Mouse (Mus musculus): ENCODE results near the gene Ctsw. TPM values are rescaled to one million over a fixed set of nuclear protein-coding genes. Genes with fewer than 3 reads are reported as not detected.

Gene Ctsw
- polyA plus RNA-seq, 1 experiment: 2.2 TPM

DNA sequence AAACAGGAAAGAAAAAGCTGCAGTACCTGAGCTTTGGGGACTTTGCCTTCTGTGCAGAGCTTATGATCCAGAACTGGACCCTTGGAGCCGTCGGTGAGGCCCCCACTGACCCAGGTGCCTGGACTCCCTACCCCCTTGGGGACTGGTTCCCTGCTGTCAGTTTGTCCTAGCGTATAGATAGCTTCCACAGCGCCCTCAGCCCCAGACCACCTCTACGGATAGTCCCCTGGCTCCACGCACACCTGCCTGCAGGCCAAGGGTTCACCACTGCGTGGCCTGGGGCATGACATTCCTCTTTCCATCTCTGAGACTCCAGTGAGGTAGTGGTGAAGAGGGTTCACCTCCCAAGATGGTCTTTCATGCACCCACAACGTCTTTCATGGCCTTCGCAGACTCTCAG, 5.1 kb downstream of the Ctsw start:
- DNase-seq (ENCODE audit: low read depth): no peak

DNA sequence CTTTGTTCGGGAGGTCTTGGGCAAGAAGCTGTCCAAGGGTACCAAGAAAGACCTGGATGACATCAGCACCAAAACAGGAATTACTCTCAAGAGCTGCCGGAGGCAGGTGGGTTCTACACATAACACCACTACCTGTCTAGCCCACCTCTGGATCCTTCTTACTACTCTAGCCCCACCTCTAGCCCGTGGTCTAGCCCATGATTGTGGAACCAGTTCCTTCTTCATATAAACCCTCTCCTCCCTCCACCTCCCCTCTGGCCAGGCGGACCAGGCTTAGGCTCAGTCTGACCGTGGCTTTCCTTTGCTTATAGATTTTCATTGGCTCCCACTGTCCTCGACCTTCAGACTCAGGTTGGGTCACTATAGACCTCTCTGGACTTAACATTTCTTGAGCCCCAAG, 6.9 kb downstream of the Ctsw start:
- DNase-seq (ENCODE audit: low read depth): no peak

DNA sequence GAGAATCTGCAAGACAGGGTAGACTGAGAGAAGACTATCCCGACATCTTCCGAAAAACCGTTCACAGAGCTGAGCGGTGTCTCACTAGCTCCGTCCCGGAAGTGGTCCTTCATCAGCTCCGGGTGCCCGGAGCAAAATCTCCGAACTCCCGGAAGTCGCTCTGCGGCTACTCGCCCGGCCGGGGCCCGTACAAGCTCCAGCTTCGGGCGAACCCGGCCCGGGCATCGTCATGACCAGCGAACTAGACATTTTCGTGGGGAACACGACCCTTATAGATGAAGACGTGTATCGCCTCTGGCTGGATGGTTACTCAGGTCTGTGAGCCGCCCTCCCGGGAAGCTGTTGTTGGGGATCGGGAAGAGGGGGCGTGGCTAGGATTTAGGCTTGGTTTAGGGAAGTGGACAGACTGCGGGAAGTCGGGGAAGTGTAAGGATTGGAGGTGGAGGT, 7.8 kb downstream of the Ctsw start, which contains the start of gene Fibp:
Gene Fibp (plus strand): TSS at position 151 of the 447 bp plus-strand sequence.
- no peak for DNase-seq (ENCODE audit: low read depth)

DNA sequence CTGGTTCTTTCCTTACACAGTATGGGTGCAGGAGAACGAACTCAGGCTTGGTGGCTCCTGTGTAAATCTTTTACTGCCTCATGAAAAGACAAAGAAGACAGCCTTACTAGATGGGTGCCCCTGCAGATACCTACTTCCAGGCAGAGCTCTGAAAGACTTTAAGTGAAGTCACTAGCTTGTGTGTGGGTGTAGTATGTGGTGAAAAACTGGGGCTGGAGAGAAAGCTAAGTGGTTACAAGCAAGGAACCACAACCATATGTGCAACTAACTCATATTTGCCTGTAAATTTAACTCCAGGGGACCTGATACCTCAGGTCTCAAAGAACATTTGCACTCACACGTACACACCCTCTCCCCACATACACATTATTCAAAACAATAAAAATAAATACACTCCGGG, 8.4 kb downstream of the Ctsw start:
- no peak for DNase-seq (ENCODE audit: low read depth)

DNA sequence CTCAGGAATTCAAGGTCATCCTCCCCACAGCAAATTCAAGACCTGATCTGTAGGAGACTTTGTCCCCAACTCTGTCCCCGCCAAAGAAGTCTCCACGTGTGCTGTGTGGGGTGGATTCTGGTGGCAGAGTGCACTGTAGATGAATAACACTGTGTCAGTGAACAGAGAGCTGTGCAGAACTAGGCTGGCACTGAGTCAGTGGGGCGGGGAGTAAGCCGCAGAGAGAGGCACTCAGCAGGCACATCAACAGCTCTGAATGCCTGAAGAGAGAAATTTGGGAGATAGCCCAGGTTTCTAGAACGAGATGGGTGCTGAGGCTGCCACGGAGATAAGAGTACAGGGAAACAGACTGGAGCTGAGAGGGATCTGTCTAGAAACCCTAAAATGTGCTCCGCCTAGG, 9.3 kb downstream of the Ctsw start:
- no peak for DNase-seq (ENCODE audit: low read depth)

DNA sequence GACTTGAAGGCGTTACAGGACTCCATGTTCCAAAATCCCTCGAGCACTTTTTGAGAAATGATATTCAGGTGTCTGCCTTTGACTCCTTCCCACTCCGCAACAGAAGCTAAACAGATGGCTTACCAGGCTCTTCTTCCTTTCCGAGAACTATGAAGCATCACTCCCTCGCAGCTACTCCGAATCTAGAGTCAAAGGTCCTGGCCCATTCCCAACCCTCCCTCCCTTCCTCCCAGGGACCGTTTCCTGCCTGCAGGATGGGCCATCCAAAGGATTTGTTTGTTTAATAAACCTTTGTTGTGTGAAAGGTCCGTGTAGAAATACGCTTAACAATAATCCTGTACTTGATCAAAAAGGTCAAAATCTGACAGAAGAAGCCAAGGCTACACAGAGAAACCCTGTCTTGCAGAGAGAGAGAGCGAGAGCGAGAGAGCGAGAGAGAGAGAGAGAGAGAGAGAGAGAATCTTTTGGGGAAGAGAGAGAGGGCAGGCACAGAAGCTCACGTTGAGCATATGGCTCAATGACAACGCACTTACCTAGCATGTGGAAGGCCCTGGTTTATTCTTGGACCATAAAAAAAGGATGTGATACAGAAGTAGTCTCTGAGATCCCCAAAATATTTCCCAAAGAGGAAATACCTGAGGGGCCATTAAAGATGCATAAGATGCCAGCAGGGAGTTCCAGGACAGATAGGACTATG, 10.4 kb downstream of the Ctsw start, which contains the start of gene Ccdc85b:
Gene Ccdc85b (minus strand): TSS at position 149 of the 697 bp plus-strand sequence.
- DNase-seq (ENCODE audit: low read depth): no peak

DNA sequence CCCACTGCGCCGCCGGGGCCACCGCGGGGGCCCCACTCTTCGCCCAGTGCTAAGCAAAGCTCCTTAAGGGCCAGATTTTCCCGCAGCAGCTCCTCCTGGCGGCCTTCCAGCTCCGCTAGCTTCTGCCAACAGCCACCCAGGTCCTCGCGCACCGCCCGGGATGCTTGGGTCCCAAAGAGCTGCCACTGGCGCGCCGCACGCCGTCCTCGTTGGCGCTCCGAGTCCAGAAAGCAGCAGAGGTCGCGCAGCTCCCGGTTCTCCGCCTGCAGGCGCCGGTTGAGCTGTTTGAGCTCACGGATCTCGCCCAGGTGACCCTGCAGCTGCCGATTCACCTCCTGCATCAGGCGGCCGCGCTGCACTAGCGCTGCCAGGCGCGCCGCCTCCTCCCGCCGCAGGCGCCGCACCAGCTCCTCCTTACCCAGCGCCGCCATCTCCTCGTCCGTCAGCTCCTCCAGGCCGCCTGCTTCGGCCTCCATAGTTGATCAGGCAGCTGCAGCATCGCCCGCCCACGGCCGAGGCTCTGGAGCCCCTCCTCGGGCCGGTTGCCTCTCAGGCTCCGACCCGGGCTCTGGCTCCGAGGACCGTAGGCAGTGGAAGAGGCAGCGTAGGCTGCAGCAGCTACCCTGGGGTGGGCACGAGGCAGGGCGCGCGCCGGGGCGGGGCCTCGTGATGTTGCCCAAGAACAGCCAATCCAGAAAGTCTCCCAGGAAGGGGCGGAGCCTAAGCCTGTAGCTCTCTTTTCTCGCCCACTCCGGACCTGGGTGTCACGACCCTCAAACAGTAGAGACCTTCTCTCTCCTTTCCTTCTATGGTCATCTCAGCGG, 11.2 kb downstream of the Ctsw start:
- no peak for DNase-seq (ENCODE audit: low read depth)

DNA sequence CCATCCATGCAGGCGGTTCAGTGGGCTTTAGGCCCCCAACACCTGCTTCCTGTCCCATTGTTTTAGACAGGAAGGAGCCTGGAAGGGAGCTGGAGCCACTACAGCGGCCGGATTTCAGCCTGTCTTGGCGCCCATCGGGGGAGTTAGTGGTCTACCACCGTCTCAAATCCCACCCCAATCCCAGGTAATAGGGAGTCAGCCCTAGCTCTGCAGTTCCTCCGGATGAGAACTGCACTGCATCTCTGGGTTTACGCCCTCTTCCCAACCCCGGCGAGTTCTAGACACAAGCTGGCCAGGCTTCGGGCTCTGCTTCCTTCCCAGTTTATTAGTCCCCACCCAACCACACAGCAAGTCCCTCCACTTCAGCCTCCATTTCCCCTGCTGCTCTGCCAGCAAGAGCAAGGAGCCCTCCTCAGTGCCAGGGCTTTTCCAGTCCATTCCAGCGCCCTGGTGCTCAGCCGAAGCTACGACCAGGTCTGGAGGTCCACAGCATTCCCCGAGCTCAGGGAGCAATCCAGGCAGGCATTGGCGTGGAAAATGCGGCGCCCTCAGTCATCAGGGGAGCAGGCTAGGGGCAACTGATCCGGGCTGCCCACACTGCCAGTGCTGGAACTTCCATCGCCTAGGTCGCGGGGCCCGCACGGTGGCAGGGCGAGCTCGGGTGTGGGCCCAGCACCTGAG, 11.9 kb downstream of the Ctsw start:
- DNase-seq (ENCODE audit: low read depth): no peak

DNA sequence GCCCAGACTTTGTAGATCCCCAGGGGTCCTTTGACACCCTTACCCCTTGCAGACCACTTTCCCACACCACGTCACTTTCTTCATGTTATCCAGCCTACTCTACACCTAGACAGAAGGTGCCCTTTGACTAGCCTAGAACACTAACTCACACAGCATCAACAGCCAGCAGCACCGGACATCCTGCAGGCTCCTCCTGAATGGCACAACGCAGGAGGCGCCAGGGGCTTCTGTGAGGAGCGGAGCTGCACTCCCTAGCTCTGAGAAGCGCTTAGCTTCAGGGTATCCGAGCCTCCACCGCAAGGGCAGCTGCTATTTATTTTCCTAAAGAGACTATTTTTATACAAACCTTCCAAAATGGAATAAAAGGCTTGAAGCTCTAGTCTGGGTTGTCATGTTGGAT, 12.7 kb downstream of the Ctsw start:
- DNase-seq (ENCODE audit: low read depth): no peak

DNA sequence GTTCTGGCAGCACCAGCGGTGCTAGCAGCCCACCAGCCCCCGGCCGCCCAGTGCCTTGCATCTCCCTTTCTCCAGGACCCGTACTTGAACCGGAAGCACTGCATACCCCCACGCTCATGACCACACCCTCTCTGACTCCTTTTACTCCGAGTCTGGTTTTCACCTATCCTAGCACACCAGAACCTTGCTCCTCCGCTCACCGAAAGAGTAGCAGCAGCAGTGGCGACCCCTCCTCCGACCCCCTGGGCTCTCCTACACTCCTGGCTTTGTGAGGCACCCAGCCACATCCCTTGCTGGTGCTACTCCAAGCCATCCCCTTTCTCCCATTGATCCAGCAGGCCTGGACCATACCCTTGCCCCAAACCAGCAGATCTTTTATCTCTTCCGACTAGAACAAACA, 13.3 kb downstream of the Ctsw start:
- no peak for DNase-seq (ENCODE audit: low read depth)

DNA sequence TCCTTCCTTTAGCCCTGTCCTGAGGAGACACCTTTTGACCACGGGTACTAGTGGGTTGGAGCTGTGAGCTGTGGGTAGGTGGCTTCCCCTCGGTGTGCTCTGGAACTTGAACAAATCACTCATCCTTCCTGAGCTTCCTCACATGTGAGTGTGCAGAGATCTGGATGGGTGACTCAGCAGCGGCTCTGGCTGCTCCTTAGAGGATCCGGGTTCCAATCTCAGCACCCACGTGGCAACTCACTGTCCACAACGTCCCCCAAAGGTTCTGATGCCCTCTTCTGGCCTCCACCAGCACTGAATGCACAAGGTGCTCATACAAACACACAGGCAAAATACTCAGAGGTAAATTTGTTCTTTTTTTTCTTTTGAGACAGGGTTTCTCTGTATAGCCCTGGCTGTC, 16.5 kb downstream of the Ctsw start:
- DNase-seq (ENCODE audit: low read depth): no peak

DNA sequence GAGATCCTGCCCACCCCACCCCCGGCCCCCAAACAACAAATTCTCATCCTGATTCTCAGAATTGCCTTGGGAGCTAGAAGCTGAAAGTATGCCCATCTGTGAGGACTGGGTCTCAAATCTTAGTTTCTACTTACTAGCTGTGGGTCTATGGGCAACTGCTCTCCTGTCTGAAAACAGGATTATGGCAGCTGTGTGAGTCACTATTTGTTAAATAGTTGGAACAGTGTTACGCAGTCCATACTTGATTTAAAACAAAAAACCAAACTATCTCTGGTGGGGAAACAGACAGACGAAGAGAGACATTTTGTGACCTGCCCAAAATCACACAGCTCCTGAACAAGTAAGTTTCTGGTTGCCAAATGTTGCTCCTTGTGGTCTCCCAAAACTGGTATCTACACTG, 18.6 kb downstream of the Ctsw start:
- no peak for DNase-seq (ENCODE audit: low read depth)

DNA sequence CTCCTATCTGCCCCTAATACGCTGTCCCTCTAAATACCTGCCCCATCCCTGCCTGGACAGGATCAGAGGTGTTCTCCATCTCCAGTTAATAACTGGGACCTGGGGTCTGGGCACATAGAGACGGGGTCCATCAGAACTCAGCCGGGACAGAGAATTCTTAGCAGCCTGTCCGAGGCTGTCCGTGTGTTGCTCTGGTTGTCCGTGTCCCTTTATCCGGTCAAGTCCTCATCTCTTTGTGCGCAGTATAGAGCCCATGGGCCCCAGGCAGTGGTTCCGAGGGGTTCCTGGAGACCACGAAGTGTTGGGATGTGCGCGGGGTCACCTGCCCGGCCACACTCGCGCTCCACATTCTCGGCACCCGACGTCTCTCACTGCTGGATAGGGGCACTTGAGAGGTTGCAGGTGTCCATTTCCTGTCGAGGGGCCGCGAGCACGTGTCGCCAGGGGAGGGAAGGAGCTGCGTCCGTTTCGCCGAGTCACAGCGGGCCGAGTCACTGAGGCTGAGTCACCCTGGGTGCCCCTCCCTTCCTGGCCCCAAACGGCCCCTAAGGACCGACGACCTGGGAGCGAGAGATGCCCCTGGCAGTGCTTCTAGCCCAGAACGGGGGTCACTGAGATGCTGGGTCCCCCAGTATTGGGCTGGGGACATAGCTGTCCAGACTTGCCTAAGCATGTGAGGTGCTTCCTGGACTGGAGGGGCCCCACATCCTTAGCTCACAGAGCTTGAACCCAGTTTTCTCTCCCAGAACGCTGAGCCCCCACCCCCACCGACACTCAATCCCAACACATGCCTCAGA, 19.8 kb downstream of the Ctsw start:
- no peak for DNase-seq (ENCODE audit: low read depth)

DNA sequence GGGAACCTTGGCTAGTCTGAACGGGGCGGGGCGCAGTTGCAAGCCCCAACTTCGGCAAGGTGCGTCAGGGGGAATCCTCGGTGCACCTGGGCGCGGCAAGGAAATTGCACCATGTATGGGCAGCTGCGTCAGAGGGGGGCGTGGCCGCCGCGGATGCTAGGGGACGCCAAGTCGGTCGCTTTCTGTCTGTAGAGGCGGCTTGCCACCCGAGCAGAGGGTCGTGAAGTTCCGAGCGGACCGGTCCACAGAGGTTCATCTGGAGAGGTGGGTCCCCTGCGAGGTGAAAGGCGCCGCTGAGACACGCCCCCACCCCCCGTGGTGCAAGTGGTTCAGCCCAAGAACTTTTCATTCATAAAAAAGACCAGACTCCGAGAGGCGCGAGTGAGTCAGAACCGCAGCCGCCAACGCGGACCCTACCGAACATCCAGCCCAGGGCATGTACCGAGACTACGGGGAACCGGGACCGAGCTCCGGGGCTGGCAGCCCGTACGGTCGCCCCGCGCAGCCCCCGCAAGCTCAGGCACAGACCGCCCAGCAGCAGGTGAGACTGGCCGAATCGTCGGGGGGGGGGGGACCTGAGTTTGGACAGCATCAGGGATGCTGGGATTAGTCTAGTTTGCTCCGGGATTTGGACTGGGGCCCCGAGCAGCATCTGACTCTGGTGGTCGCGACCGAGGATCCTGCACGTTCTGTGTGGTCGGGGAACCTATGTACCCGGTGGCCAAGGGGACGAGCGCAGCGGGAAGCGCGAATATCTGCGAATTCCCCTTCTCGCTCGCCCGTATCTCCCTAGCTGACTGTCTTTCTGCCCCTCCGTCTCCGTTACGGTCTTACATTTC, 20.6 kb downstream of the Ctsw start, which contains the start of gene Fosl1:
Gene Fosl1 (plus strand): TSS at position 33 of the 839 bp plus-strand sequence.
- DNase-seq (ENCODE audit: low read depth): no peak

DNA sequence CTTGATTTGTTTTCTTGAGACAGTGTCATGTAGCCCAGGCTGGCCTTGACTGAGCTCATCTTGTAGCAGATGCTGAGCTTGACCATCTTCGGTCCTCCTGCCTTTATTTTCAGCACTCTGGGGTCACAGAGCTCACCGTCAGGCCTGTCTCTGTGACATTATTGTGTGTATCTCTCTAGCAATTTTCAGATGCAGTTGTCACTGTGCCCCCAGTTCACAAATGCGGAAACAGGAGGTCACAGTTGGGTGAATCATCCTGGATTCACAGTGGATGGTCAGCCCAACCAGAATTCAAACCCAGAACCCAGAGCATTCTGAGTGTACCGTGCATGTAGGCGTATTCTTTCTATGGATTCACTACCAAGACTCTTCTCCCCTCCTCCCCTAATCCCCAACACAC, 22.6 kb downstream of the Ctsw start:
- no peak for DNase-seq (ENCODE audit: low read depth)

DNA sequence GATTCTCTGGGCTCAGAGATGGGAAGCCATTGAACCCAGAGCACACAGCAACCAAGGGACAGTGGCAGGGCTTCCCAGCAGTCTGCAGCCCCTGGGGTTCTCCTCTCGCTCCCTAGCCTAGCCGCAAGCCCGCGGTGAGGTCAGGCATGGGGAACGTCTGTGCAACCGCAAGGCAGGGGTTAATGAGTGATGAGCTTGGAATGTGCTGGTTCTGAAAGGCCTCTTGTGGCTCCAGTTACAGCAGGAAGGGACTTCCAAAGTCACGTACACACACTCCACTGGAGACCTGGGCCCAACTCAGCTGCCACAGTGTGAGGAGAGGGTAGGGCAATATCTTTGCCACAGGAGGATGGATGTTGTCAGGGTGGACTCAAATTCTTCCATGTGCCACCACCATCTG, 23.4 kb downstream of the Ctsw start:
- DNase-seq (ENCODE audit: low read depth): no peak

DNA sequence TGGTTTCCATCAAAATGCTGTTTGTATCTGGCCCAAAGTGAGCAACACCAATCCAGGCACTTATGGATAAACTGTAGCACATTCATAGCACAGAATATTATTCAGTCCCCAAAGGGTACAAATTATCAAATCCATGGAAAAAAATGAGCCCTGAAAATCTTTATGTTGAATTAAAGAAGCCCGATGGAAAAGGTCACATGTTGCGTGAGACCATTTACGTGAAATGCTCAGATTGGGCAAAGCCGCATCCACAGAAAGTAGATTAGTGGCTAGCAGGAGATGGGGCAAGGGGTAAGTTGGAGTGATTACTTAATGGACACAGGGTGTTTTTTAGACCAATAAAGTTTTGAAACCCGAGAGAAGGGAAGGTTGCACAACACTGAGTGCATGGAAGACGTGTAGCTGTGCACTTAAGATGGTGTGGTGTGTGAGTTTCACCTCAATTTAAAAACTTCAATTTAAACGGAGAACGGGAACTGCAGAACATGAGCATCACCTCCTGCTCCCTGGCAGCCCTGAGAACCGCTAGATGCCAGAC, 23.9 kb downstream of the Ctsw start:
- no peak for DNase-seq (ENCODE audit: low read depth)

DNA sequence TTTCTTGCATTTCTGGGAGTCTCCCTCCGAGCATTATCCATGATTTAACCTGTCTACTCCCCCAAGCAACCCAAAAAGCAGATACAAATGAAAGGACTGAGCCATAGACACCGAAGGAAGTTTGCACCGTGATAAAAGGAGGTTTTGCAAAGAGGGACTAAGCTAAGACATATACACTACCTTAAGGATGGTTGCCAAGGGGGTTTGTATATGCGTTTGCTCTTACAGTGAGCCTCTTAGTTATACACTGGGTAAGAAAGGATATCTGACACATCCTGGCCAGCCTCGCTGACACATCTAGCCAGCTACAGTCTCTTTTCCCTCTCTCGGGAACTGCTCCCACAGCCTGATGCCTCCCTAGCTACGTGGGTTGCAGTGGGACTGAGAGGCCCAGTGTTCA, 34.4 kb downstream of the Ctsw start:
- no peak for DNase-seq (ENCODE audit: low read depth)

DNA sequence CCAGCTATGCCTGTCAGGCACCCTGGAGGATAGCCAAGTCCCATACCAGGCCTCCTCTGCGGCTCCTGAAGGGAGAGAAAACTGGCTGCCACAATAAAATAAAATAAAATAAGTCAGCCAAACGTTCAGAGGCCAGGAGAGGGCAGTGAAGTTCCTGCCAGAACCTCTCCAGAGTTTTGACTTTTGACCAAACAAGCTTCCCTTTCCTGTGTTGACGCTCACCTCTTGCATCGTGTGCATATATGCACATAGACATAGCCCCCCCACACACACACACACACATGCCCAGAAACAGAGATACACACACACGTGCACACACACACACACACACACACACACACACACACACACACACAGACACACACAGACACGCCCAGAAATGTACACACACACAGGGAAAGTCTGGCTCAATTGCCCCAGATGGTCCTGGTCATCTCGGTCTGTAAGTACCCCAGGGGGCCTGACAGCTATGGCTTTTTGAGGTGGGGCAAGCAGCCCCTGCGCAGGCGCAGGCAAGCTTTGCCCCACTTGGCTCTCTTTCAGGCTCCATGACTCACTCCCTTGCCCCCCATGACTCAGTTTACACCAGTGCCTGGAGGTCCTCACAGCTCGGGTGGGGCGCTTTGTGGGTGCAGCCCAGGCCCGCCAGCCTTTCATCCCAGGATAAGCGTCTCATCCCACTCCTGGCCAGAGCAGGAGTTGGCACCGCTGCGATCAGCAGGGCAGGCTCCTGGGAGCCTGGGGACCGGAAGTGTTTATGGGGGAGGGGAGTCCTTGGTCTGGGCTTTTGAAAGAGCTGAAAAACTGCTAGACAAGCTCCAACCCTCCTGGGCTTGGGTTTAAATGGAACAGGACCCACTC, 35.1 kb downstream of the Ctsw start:
- DNase-seq (ENCODE audit: low read depth): no peak
